Mouse (Mus musculus): ENCODE data around the gene Pa2g4. TPM values are rescaled to one million over a fixed set of nuclear protein-coding genes. Genes with fewer than 3 reads are reported as not detected.

Pa2g4 gene
- total RNA-seq, 2 experiments from 2014 or later = 83.1 to 89.4 TPM

Small RNA genes within 50 kb of the gene (microRNA-seq; reads per million reads assigned to microRNA genes)
- not detected for gene Gm47275
- gene Mir6916 = not detected
- gene Mir6917 = not detected

Other genes with a start within 250 kb of the Pa2g4 start
- gene Cnpy2, start 243.5 kb downstream of the Pa2g4 start, total RNA-seq (2021) = 100 to 1,000 TPM; 170 to 204 TPM
- gene Cs, start 228.3 kb downstream of the Pa2g4 start, total RNA-seq (2021) = 100 to 1,000 TPM; 369 to 370 TPM
- gene Coq10a, start 197.0 kb downstream of the Pa2g4 start, total RNA-seq (2021) = 10 to 100 TPM; 70.3 to 83.5 TPM
- 10 to 100 TPM; 56.4 to 70.6 TPM for gene Ankrd52, start 188.9 kb downstream of the Pa2g4 start, total RNA-seq (2021)
- gene Slc39a5, start 164.8 kb downstream of the Pa2g4 start, total RNA-seq (2021) = not detected
- 10 to 100 TPM; 71.4 to 73.6 TPM for gene Nabp2, start 154.5 kb downstream of the Pa2g4 start, total RNA-seq (2021)
- 10 to 100 TPM; 44.4 to 45.9 TPM for gene Rnf41, start 154.3 kb downstream of the Pa2g4 start, total RNA-seq (2021)
- 100 to 1,000 TPM in 1 of 2 experiments, 10 to 100 TPM in 1; 97.5 to 104 TPM for gene Smarcc2, start 106.7 kb downstream of the Pa2g4 start, total RNA-seq (2021)
- gene Myl6, start 71.8 kb downstream of the Pa2g4 start, total RNA-seq (2021) = 100 to 1,000 TPM; 812 to 946 TPM
- gene Myl6b, start 67.3 kb downstream of the Pa2g4 start, total RNA-seq (2021) = 1 to 10 TPM; 5.6 to 6.1 TPM
- gene Esyt1, start 40.1 kb downstream of the Pa2g4 start, total RNA-seq (2021) = 10 to 100 TPM; 22.7 to 28.8 TPM
- 10 to 100 TPM; 11.9 to 15.2 TPM for gene Zc3h10, start 18.2 kb downstream of the Pa2g4 start, total RNA-seq (2021)
- 1,000 to 10,000 TPM; 2,845 to 2,862 TPM for gene Rpl41, start 16.7 kb downstream of the Pa2g4 start, total RNA-seq (2021)
- gene Erbb3, start 23.7 kb upstream of the Pa2g4 start, total RNA-seq (2021) = 1 to 10 TPM; 2.2 to 2.3 TPM
- 100 to 1,000 TPM; 697 to 707 TPM for gene Rps26, start 60.8 kb upstream of the Pa2g4 start, total RNA-seq (2021)
- 1 to 10 TPM; 1.5 to 2.2 TPM for gene Ikzf4, start 80.0 kb upstream of the Pa2g4 start, total RNA-seq (2021)
- 10 to 100 TPM; 24.1 to 24.3 TPM for gene Suox, start 108.1 kb upstream of the Pa2g4 start, total RNA-seq (2021)
- gene Rab5b, start 130.3 kb upstream of the Pa2g4 start, total RNA-seq (2021) = 100 to 1,000 TPM; 111 to 125 TPM
- 1 to 10 TPM in 1 of 2 experiments, under 1 TPM in 1; 0.82 to 1.4 TPM for gene Pmel, start 138.2 kb upstream of the Pa2g4 start, total RNA-seq (2021)
- gene Cdk2, start 139.0 kb upstream of the Pa2g4 start, total RNA-seq (2021) = 10 to 100 TPM; 17.4 to 19.7 TPM
- gene Dgka, start 178.9 kb upstream of the Pa2g4 start, total RNA-seq (2021) = 10 to 100 TPM; 16.2 to 20.2 TPM
- gene Pym1, start 181.9 kb upstream of the Pa2g4 start, total RNA-seq (2021) = 10 to 100 TPM; 20.8 to 21.9 TPM
- 10 to 100 TPM; 39.7 to 57.0 TPM for gene Mmp19, start 224.9 kb upstream of the Pa2g4 start, total RNA-seq (2021)
- gene Dnajc14, start 238.1 kb upstream of the Pa2g4 start, total RNA-seq (2021) = 10 to 100 TPM; 60.1 to 77.1 TPM
- 1 to 10 TPM; 7.6 to 8.9 TPM for gene Tmem198b, start 238.4 kb upstream of the Pa2g4 start, total RNA-seq (2021)